Mouse (Mus musculus) testis, adult 2 months (tissue): ENCODE measurements at regions not wholly inside any gene's neighbourhood (a gene's known extent, or its start where the extent isn't known, plus 50 kb on each side); places are given as distances from the start of the nearest gene placed in this dataset.

Source experiments
- CTCF ChIP-seq: fragments of 200-500 bp; IDR thresholded peaks from 2 replicates; pipeline ENCODE4 v1.5.1; 2012; ENCODE audit warnings: low read depth, mild to moderate bottlenecking, inconsistent platforms, low read length, moderate library complexity; ENCODE audit not compliant: control insufficient read depth, insufficient read depth, insufficient replicate concordance
- POLR2A ChIP-seq: fragments of 200-500 bp; IDR thresholded peaks from 2 replicates; pipeline ENCODE4 v1.6.1; 2012; ENCODE audit warnings: low read depth, mild to moderate bottlenecking, inconsistent platforms, low read length, moderate library complexity; ENCODE audit not compliant: control insufficient read depth

GRCm38 (mm10) chr14:24731872-24732525 is 245.1 kb downstream of the Rps24 start:
- TF ChIP-seq CTCF (no peak), POLR2A (no peak)
